Mouse (Mus musculus): ENCODE results near the gene Slfn3. TPM values are rescaled to one million over a fixed set of nuclear protein-coding genes. Genes with fewer than 3 reads are reported as not detected.
"Not testable (repeated sequence)": the region's sequence is repeated elsewhere in the genome, so short reads cannot be mapped to it uniquely, and the experiment has no call there.

The Slfn3 gene
- 0.22 TPM in 1 of 2 replicates, not detected in the other for polyA plus RNA-seq (2014; fragmentation: Nextera tagmentation; extraction: Ambion mirVana)

DNA sequence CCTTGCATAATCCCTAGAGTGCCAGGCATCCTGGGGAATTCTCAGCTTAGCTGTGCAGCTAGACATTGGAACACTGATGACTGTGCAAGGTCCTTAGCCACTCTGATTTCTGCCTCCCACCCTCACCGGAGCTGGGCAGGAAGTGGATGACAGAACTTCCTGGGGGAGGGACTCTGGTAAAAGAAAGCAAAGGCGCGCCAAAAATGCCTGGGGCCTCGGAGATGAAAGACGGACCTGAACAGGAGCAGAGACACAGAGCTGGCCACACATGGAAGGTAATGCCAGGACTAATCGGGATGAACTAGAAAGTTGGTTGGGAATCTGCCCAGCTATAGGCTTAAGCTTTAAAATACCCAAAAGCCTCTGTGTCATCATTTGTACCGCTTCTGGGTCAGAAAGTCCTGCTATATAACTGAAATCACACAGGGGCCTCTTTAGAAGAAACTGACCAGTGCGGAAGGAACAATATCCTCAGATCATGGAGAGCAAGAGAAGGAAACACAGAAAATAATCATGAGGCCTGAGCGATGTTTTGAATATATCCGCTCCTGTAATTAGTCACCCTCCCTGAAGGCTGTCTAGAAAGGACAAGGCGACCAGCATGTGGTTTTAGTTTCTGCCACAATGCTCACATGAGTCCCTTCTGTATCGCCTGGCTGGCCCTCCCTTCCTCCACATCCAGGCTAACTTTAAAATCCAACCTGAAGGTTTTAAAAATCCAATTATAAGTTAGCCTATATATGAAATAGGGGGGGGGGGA is at the start of gene Slfn3:
TSS of gene Slfn3 (plus strand) at position 197 of the 760 bp plus-strand sequence.
- no peak for ATAC-seq (ENCODE audit: low FRiP score)

DNA sequence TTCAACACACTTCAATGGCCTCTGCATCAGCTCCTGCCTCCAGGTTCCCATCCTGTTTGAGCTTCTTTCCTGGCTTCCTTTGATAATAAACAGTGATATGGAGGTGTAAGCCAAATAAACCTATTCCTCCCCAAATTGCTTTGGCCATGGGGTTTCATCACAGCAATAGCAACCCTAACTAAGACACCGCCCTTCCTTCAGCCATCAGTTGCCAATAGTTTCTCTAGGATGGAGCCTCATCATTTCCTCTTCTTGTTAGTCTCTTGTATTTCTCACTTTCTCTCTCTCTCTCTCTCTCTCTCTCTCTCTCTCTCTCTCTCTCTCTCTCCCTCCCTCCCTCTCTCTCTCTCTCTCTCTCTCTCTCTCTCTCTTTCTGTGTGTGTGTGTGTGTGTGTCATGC is 42.2 kb upstream of the Slfn3 start:
- H3K9me3 ChIP-seq (ENCODE audit: control insufficient read depth, low read length); H3K4me1 ChIP-seq (replicated peaks; ENCODE audit: control insufficient read depth, insufficient read depth, low read length); H3K4me2 ChIP-seq (replicated peaks); H3K27me3 ChIP-seq (ENCODE audit: control insufficient read depth, insufficient read depth, low read length); ATAC-seq (ENCODE audit: low FRiP score); DNase-seq (ENCODE audit: low spot score); H3K9ac ChIP-seq; H3K27ac ChIP-seq; H3K4me3 ChIP-seq (replicated peaks; ENCODE audit: low read length); H3K36me3 ChIP-seq (replicated peaks; ENCODE audit: control insufficient read depth, insufficient read depth): not testable (repeated sequence)
- WGBS, result no CpG with 5 or more reads among the region's 1 CpGs

More for the DNA sequence above, at the start of gene Slfn3:
- H3K4me1 ChIP-seq (replicated peaks; ENCODE audit: control insufficient read depth, insufficient read depth, low read length), result no peaks in the 10 kb centered on the region
- H3K9ac ChIP-seq, result no peak within 1 kb of the TSS
- H3K4me3 ChIP-seq (replicated peaks; ENCODE audit: low read length), result no peak within 1 kb of the TSS
- no peaks in the 10 kb centered on the region for H3K9me3 ChIP-seq (ENCODE audit: control insufficient read depth, low read length)
- WGBS, result 85% methylated on average over 12 of the region's 12 CpGs
- no peaks in the 10 kb centered on the region for H3K36me3 ChIP-seq (replicated peaks; ENCODE audit: control insufficient read depth, insufficient read depth)
- no peaks in the 10 kb centered on the region for H3K27me3 ChIP-seq (ENCODE audit: control insufficient read depth, insufficient read depth, low read length)
- H3K27ac ChIP-seq, result no peak within 1 kb of the TSS
- no peak within 1 kb of the TSS for H3K4me2 ChIP-seq (replicated peaks)
- DNase-seq (ENCODE audit: low spot score), result no peak

DNA sequence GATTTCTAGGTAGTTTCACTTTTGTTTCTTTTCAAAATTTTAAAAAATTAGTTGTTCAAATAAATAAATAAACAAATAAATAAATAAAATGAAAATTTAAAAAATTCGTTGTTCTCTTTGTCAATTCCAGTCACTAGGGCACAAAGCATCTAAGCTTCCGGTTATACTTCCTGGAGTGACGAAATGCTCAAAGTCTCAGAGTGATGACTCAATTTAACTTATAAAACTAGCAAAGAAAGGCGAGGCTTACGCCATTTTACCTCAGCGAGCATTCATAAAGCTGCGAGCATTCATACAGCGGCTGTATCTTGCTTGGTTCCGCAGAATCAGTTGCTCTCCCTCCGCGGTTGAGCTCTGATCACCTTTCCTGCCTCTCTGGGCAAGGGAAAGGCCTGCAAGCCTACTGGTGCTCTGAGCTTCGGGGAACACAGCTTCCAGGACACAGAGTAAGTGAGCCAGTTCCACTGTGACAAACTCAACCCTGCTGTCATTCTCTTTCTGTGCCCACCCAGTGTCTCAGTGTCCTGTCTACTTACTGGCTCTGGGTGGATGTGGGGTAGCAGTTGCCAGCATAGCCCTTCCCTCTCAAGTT is 16.1 kb upstream of the Slfn3 start, which contains the start of gene Slfn4:
TSS of gene Slfn4 (plus strand) at position 239 of the 592 bp plus-strand sequence.
- Histone ChIP-seq H3K4me3 (replicated peaks; ENCODE audit: low read length) (no peak within 1 kb of the TSS), H3K4me1 (replicated peaks; ENCODE audit: control insufficient read depth, insufficient read depth, low read length) (no peaks in the 10 kb centered on the region), H3K9me3 (ENCODE audit: control insufficient read depth, low read length) (no peaks in the 10 kb centered on the region), H3K9ac (no peak within 1 kb of the TSS), H3K27ac (no peak within 1 kb of the TSS), H3K36me3 (replicated peaks; ENCODE audit: control insufficient read depth, insufficient read depth) (no peaks in the 10 kb centered on the region), H3K4me2 (replicated peaks) (no peak within 1 kb of the TSS), H3K27me3 (ENCODE audit: control insufficient read depth, insufficient read depth, low read length) (no peaks in the 10 kb centered on the region)
- WGBS, result 86% methylated on average over 12 of the region's 12 CpGs
- ATAC-seq (ENCODE audit: low FRiP score), result no peak
- DNase-seq (ENCODE audit: low spot score), result no peak

DNA sequence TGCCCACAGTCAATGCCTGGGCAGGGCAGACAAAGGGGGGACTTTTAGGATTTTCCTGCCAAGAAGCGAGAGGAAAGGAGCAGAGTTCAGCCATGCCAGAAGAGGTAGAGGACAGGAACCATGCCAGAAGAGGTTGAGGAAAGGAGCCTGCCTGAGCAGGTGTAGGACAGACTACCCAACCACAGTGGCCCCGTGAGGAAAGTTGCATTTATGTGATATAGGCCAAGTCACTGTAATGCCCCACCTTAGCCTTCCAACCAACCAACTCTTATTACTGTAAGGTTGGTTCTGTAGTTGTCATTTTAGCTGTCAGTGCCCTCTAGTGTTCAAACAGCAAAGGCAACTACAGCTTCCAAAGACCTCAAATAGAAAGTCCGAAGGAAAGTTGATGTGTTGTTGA is 871 bp downstream of the Slfn3 start:
- peak; percentile 66 for DNase-seq (ENCODE audit: low spot score)
- ATAC-seq (ENCODE audit: low FRiP score), result no peak
- 65% methylated on average over 3 of the region's 3 CpGs for WGBS

DNA sequence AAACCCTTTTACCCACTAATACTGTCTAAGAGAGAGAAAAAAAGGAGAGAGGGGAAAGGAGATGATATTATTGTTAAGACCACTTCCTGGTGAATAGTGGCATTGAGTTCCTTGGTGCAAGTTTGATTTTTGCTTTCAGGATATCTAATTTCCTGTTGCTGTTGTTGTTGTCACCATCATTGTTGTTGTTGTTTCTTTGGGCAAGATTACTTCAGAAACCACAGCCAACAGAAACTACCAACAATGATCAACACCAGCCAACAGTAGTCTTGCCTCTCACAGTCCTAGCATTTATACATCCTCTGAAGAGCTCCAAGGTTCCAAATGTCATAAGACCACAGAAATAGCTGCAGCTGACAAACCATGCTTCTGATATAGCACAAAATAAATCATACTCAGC is 13.9 kb downstream of the Slfn3 start:
- no peak overlapping the region for H3K9ac ChIP-seq
- H3K4me3 ChIP-seq (replicated peaks; ENCODE audit: low read length), result no peak overlapping the region
- DNase-seq (ENCODE audit: low spot score) (no peak), ATAC-seq (ENCODE audit: low FRiP score) (no peak)
- no peak overlapping the region for H3K27ac ChIP-seq
- H3K4me1 ChIP-seq (replicated peaks; ENCODE audit: control insufficient read depth, insufficient read depth, low read length), result no peaks in the 10 kb centered on the region
- H3K9me3 ChIP-seq (ENCODE audit: control insufficient read depth, low read length), result no peaks in the 10 kb centered on the region
- H3K4me2 ChIP-seq (replicated peaks), result no peak overlapping the region
- H3K36me3 ChIP-seq (replicated peaks; ENCODE audit: control insufficient read depth, insufficient read depth), result no peaks in the 10 kb centered on the region
- H3K27me3 ChIP-seq (ENCODE audit: control insufficient read depth, insufficient read depth, low read length), result no peaks in the 10 kb centered on the region

More for the DNA sequence above, 871 bp downstream of the Slfn3 start:
- no peak overlapping the region for H3K27ac ChIP-seq
- H3K36me3 ChIP-seq (replicated peaks; ENCODE audit: control insufficient read depth, insufficient read depth), result no peaks in the 10 kb centered on the region
- H3K4me3 ChIP-seq (replicated peaks; ENCODE audit: low read length), result no peak overlapping the region
- no peaks in the 10 kb centered on the region for H3K27me3 ChIP-seq (ENCODE audit: control insufficient read depth, insufficient read depth, low read length)
- H3K4me1 ChIP-seq (replicated peaks; ENCODE audit: control insufficient read depth, insufficient read depth, low read length), result no peaks in the 10 kb centered on the region
- H3K4me2 ChIP-seq (replicated peaks), result no peak overlapping the region
- no peaks in the 10 kb centered on the region for H3K9me3 ChIP-seq (ENCODE audit: control insufficient read depth, low read length)
- no peak overlapping the region for H3K9ac ChIP-seq

GRCm38 (mm10) chr11:83216119-83216518 is 25.0 kb downstream of the Slfn3 start:
- H3K27me3 ChIP-seq (ENCODE audit: control insufficient read depth, insufficient read depth, low read length), result no peaks in the 10 kb centered on the region
- no peaks in the 10 kb centered on the region for H3K9me3 ChIP-seq (ENCODE audit: control insufficient read depth, low read length)
- no peak overlapping the region for H3K9ac ChIP-seq
- H3K27ac ChIP-seq, result no peak overlapping the region
- WGBS, result 74% methylated on average over 1 of the region's 1 CpGs
- no peaks in the 10 kb centered on the region for H3K4me1 ChIP-seq (replicated peaks; ENCODE audit: control insufficient read depth, insufficient read depth, low read length)
- H3K36me3 ChIP-seq (replicated peaks; ENCODE audit: control insufficient read depth, insufficient read depth), result no peaks in the 10 kb centered on the region
- no peak overlapping the region for H3K4me2 ChIP-seq (replicated peaks)
- H3K4me3 ChIP-seq (replicated peaks; ENCODE audit: low read length), result no peak overlapping the region
- DNase-seq (ENCODE audit: low spot score), result no peak
- ATAC-seq (ENCODE audit: low FRiP score), result no peak

- H3K27ac ChIP-seq, result no peak overlapping the region
- no peaks in the 10 kb centered on the region for H3K36me3 ChIP-seq (replicated peaks; ENCODE audit: control insufficient read depth, insufficient read depth)
- no peak overlapping the region for H3K4me3 ChIP-seq (replicated peaks; ENCODE audit: low read length)
- ATAC-seq (ENCODE audit: low FRiP score) (no peak), DNase-seq (ENCODE audit: low spot score) (no peak)
- H3K9ac ChIP-seq, result no peak overlapping the region
- no peaks in the 10 kb centered on the region for H3K4me1 ChIP-seq (replicated peaks; ENCODE audit: control insufficient read depth, insufficient read depth, low read length)
- H3K9me3 ChIP-seq (ENCODE audit: control insufficient read depth, low read length), result no peaks in the 10 kb centered on the region
- no peaks in the 10 kb centered on the region for H3K27me3 ChIP-seq (ENCODE audit: control insufficient read depth, insufficient read depth, low read length)
- H3K4me2 ChIP-seq (replicated peaks), result no peak overlapping the region
- WGBS, result 89% methylated on average over 1 of the region's 1 CpGs
Measured at GRCm38 (mm10) chr11:83221328-83221877, 30.3 kb downstream of the Slfn3 start.

DNA sequence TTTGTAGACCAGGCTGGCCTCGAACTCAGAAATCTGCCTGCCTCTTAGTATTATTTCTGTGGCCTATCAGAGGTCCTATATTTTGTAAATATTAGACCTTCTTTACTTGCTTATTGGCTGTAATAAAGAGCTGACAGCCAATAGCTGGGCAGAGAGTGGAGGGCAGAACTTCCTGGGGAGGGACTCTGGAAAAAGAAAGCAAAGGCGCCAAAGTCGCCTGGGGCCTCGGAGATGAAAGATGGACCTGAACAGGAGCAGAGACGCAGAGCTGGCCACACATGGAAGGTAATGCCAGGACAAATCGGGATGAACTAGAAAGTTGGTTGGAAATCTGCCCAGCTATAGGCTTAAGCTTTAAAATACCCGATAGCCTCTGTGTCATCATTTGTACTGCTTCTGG is 32.2 kb downstream of the Slfn3 start:
- DNase-seq (ENCODE audit: low spot score) (no peak), ATAC-seq (ENCODE audit: low FRiP score) (no peak)
- Histone ChIP-seq H3K27ac (no peak overlapping the region), H3K27me3 (ENCODE audit: control insufficient read depth, insufficient read depth, low read length) (no peaks in the 10 kb centered on the region), H3K4me3 (replicated peaks; ENCODE audit: low read length) (no peak overlapping the region), H3K36me3 (replicated peaks; ENCODE audit: control insufficient read depth, insufficient read depth) (no peaks in the 10 kb centered on the region), H3K9ac (no peak overlapping the region), H3K4me2 (replicated peaks) (no peak overlapping the region), H3K4me1 (replicated peaks; ENCODE audit: control insufficient read depth, insufficient read depth, low read length) (no peaks in the 10 kb centered on the region), H3K9me3 (ENCODE audit: control insufficient read depth, low read length) (no peaks in the 10 kb centered on the region)
- WGBS, result 88% methylated on average over 7 of the region's 7 CpGs

DNA sequence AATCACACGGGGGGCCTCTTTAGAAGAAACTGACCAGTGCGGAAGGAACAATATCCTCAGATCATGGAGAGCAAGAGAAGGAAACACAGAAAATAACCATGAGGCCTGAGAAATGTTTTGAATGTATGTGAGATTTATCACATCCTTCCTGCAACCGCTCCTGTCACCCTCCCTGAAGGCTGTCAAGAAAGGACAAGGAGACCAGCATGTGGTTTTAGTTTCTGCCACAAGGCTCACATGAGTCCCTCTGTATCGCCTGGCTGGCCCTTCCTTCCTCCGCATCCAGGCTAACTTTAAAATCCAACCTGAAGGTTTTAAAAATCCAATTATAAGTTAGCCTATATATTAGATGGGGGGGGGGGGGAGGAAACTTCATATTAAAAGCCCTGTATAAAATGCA is 32.7 kb downstream of the Slfn3 start:
- H3K27ac ChIP-seq; H3K27me3 ChIP-seq (ENCODE audit: control insufficient read depth, insufficient read depth, low read length); ATAC-seq (ENCODE audit: low FRiP score); H3K4me2 ChIP-seq (replicated peaks); DNase-seq (ENCODE audit: low spot score); H3K36me3 ChIP-seq (replicated peaks; ENCODE audit: control insufficient read depth, insufficient read depth); H3K9me3 ChIP-seq (ENCODE audit: control insufficient read depth, low read length); H3K9ac ChIP-seq; H3K4me3 ChIP-seq (replicated peaks; ENCODE audit: low read length); H3K4me1 ChIP-seq (replicated peaks; ENCODE audit: control insufficient read depth, insufficient read depth, low read length): not testable (repeated sequence)
- 83% methylated on average over 5 of the region's 5 CpGs for WGBS
